Mouse (Mus musculus) left cerebral cortex, adult 9 months (tissue): ENCODE results near the gene Zfp512b.
A peak's percentile ranks its signal among the peaks of the same experiment; 100 is the strongest.

Source experiments
- DNase-seq, 2 experiments: peaks; one replicate each; pipeline ENCODE4 v3.0.0; 2022; ENCODE audit warnings: low spot score in 2 of 2

The Zfp512b gene

GRCm38 (mm10) chr2:181589732-181590105 is 2.9 kb downstream of the Zfp512b start:
- DNase-seq: no peak

GRCm38 (mm10) chr2:181589011-181589731 is 3.4 kb downstream of the Zfp512b start:
- no peak for DNase-seq

DNA sequence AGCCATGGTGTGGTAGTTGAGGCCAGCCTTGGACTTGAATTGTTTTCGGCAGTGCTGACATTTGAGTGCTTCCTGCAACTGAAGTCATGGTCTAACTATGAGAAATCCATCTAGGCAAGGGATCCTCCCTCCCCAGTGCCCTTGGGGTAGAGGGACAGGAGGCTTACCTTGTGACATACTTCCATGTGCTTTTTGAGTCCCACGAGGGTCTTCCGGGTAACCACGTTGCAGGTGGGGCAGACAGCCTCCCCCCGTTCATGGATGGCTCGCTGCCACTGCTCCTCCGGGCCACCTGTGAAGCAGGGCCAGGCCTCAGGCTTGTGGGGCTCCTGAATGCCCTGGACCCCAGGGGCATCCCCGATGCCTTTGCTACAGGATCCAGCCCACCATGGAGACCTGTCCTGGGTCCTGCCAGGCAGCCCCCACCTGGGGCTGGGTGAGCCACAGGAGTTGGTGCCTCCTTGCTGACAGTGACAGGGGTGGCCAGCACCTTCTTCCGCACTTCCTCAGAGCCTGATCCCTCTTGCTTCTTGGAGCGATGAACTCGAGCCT is 4.3 kb downstream of the Zfp512b start:
- DNase-seq: no peak

GRCm38 (mm10) chr2:181587796-181588195 is 4.8 kb downstream of the Zfp512b start:
- DNase-seq: no peak

- no peak for DNase-seq
Observed at GRCm38 (mm10) chr2:181586124-181586523, 6.5 kb downstream of the Zfp512b start.

GRCm38 (mm10) chr2:181585506-181585905 is 7.1 kb downstream of the Zfp512b start:
- DNase-seq: no peak

- no peak for DNase-seq
Observed at GRCm38 (mm10) chr2:181584411-181584942, 8.1 kb downstream of the Zfp512b start, which contains the start of gene Uckl1. Uckl1 (minus strand) TSS chr2:181584892.

GRCm38 (mm10) chr2:181583460-181584257 is 8.9 kb downstream of the Zfp512b start:
- DNase-seq: no peak

DNA sequence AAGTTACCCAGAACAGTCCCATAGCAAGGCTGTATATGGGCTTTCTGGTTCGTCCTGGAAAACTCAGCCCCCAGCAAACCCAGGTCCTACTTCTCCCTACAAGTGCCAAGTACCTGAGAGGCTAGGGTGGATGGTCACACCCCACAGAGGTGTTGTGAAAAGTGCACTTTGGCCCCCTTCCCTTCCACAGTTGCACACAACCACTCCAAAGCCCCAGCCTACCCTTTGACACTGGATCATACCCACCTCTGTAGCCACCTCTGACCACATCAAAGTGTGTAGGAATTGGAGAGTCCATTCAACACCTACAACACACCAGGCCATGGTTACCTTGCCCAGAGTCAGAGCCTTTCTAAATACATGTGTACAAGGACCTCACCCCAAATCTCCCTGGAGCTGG is 9.7 kb downstream of the Zfp512b start:
- no peak for DNase-seq

GRCm38 (mm10) chr2:181582358-181582757 is 10.2 kb downstream of the Zfp512b start:
- no peak for DNase-seq

DNA sequence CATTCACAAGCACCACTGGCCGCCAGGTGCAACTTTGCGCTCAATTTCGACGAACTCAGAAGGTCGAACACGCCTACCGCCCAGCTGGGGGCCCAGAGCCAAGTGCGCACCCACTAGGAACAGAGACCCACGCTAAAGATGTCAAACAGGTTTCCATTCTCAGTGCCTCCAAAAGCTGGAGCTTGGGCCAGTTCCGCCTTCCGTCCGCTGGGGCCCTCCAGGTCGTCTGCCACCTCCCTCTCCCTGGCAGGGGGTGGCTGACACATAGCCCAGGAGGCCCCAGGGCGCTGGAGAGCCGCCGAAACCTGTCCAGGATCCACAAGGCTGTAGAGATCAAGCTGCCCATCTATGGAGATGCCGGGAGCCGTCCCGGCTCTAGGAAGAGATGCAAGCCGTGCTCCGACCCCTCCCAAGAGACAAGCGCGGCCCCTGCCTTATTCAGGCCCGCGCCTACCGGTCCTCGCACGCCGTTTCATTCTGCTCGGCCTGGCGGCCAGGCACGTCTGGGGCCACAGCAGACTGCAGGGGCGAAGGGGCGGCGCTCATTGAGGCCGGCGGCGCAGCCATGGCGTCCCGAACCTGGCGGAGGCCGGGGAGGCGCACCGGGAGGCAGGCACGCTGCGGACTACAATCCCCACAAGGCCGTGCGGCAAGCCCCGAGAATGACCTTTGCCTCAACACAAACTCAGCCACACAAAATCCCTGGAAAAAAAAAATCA is 11.0 kb downstream of the Zfp512b start:
- DNase-seq: peak; percentile 69 to 86

DNA sequence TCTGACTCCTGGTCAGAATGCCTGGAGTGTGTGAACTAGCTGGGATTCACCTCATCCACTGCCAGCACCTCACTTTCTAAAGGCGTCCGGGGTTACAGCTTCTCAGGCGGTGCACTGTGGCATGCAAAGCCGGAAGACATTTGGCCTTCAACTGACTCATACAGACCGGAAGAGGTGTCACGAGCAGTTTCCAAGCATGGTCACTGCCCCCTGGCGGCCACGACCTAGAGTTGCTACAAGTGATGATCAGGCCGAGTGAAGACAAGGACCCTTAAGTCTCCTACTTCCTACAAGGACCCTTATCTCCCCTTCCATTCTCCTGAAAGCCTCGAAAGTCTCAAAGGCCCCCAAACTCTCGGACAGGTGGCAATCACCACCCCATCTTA is 11.6 kb downstream of the Zfp512b start:
- DNase-seq: peak; percentile 68 to 83

DNA sequence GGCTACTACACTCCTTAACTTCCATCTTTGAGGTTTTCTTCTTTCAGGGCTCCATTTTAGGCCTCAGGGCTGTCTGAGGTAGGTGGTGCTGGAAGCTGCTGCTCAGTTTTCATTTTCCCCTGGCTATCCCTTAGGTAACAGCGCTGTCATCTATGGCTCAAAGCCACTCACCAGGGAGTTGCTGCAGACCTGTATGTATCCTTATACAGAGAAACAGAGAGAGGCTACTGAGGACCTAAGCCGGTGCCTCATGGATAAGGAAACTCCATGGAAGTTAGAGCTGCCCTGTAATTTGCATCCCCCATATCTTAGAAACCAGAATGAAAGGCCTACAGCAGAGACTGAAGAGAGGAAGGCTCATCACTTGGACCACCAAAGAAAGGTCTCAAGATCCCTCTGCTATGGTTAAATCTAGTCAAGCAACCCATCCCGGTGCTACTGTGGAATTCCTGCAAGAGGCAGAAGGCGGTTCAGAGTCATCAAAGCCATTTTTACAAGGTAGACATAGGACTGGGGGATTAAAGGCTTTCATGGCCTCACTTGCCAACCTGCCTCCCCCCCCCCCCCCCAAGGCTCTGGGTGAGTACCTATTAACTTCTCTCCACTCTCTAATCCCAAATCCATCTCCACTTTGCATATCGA is 12.4 kb downstream of the Zfp512b start:
- no peak for DNase-seq

- no peak for DNase-seq
Observed at GRCm38 (mm10) chr2:181579681-181580080, 12.9 kb downstream of the Zfp512b start.

DNA sequence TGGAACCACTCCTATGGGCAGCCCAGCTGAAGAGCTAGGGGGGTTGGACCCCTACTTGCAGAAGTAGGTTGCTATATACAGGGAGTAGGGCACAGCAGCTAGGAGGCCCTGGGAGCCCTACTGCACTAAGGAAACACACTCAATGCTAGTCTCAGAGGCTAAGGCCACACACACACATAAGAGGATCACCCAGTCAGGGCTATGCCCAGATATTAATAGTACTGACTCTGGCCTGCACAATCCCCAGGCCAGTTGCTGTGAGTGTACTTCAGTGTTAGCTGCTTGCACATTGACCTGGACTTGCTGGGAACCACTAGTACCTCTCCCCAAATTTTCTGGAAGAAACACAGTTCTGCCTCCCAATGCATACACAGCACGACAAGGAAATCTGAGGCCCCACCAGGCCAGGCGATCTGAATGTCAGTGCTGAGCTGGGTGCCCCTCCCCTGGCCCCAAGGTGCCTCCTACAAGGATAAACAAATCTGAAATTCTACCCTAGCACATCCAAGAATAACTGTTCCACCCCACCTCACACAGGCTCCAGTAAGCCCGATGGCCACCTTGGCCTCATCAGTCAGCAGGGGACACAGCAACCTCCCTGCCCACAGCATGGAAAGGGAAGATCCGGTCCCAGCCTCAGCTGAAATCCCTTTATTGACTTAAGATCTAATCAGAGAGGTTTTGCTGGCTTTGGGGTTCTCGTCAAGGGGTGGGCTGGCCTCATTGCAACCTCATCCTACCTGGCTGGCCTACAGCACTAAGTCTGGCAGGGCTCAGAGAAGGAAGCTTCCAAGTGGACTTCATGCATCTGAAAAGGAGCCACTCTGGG is 13.6 kb downstream of the Zfp512b start:
- no peak for DNase-seq

GRCm38 (mm10) chr2:181577981-181578581 is 14.5 kb downstream of the Zfp512b start:
- DNase-seq: no peak

GRCm38 (mm10) chr2:181577126-181577525 is 15.5 kb downstream of the Zfp512b start:
- no peak for DNase-seq

DNA sequence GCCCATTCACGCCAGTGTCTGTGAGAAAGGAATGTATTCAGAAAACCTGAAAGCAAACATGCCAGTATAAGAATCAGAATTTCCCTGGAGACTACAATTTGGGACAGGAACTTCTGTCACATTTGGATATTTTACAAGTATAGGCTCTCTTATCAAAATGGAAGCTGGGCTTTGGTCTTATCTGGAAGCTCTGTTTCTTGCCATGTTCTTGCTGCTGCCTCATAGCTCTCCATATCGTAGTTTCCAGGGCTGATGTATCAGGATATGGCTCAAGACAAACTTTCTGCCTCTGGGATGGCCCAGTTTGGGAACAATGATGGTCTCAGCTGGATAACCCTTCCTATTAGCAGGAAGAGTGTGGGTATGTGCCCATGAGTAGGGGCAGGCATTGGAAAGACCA is 16.0 kb downstream of the Zfp512b start:
- no peak for DNase-seq

GRCm38 (mm10) chr2:181574921-181575545 is 17.6 kb downstream of the Zfp512b start:
- DNase-seq: no peak

- no peak for DNase-seq
Observed at GRCm38 (mm10) chr2:181573961-181574360, 18.6 kb downstream of the Zfp512b start.
